Mouse (Mus musculus) liver, embryonic 11.5 days (tissue): ENCODE results near the gene Lpar2. TPM values are rescaled to one million over a fixed set of nuclear protein-coding genes. Genes with fewer than 3 reads are reported as not detected.

Source experiments
- ATAC-seq: fragments of 200-750 bp; cut with Nextera tagmentation; replicated peaks from 2 replicates; pipeline ENCODE4 v1.8.0; 2017; ENCODE audit warnings: moderate number of reproducible peaks, mild to moderate bottlenecking, moderate TSS enrichment, moderate library complexity; ENCODE audit not compliant: low FRiP score
- DNase-seq: peaks from one replicate; pipeline ENCODE4 v3.0.0-alpha.2; 2017; ENCODE audit warnings: low spot score
- H3K27ac ChIP-seq: fragments of 300-500 bp; sonication (generic); 2 replicates; pipeline ENCODE4 v1.5.1; 2014; ENCODE audit warnings: mild to moderate bottlenecking, low read depth, low read length, control low read depth
- H3K27me3 ChIP-seq: fragments of 300-500 bp; sonication (generic); replicated peaks from 2 replicates; pipeline ENCODE4 v1.6.1; 2014; ENCODE audit warnings: low read length, mixed read lengths; ENCODE audit not compliant: control insufficient read depth, insufficient read depth
- H3K36me3 ChIP-seq: fragments of 300-500 bp; sonication (generic); 2 replicates; pipeline ENCODE4 v1.6.1; 2014; ENCODE audit warnings: mild to moderate bottlenecking, low read length, moderate library complexity, mixed read lengths; ENCODE audit not compliant: control insufficient read depth, insufficient read depth
- H3K4me1 ChIP-seq: fragments of 300-500 bp; sonication (generic); replicated peaks from 2 replicates; pipeline ENCODE4 v1.6.1; 2014; ENCODE audit warnings: low read length, mixed read lengths; ENCODE audit not compliant: control insufficient read depth, insufficient read depth
- H3K4me2 ChIP-seq: fragments of 300-500 bp; sonication (generic); 2 replicates; pipeline ENCODE4 v1.6.1; 2014; ENCODE audit warnings: mild to moderate bottlenecking, control low read depth, moderate library complexity
- H3K4me3 ChIP-seq: fragments of 300-500 bp; sonication (generic); 2 replicates; pipeline ENCODE4 v1.5.1; 2014; ENCODE audit warnings: low read depth, low read length, control low read depth
- H3K9ac ChIP-seq: fragments of 300-500 bp; sonication (generic); 2 replicates; pipeline ENCODE4 v1.6.1; 2014; ENCODE audit warnings: low read depth, low read length, control low read depth
- H3K9me3 ChIP-seq: fragments of 300-500 bp; sonication (generic); 2 replicates; pipeline ENCODE4 v1.6.1; 2016; ENCODE audit warnings: low read length, inconsistent platforms, mixed read lengths; ENCODE audit not compliant: control insufficient read depth
- WGBS: fragments of 180-500 bp; shearing (Covaris S2); extraction: QIAGEN DNeasy Blood & Tissue Kit; methylation state at CpG from one replicate; pipeline ENCODE4 v1.1.7; 2014; 5-methylcytosine and 5-hydroxymethylcytosine counted together
- polyA plus RNA-seq: library from polyadenylated mRNA; unstranded; fragments of >200 nt; fragmentation: Nextera tagmentation; extraction: Ambion mirVana; gene quantifications from 2 replicates; pipeline ENCODE4 v1.2.1, GENCODE M21; 2014

The Lpar2 gene
- polyA plus RNA-seq, result 0.44 and 0.49 TPM in 2 replicates

GRCm38 (mm10) chr8:69822386-69823191 is at the start of gene Lpar2:
Gene Lpar2, plus strand, starts transcription at chr8:69822429.
- Histone ChIP-seq H3K9me3 (no peaks in the 10 kb centered on the region), H3K4me3 (peak within 1 kb of the TSS; percentile 59), H3K36me3 (peaks cover 5% of the 10 kb centered on the region; the same call in 1 of the 2 replicates), H3K4me1 (0 out of 2 replicates have a peak, but pooled peaks cover 4% of the 10 kb centered on the region), H3K27ac (peak within 1 kb of the TSS; percentile 22; the same call in 1 of the 2 replicates), H3K4me2 (peak within 1 kb of the TSS; percentile 82), H3K9ac (peak within 1 kb of the TSS; percentile 65), H3K27me3 (no peaks in the 10 kb centered on the region)
- ATAC-seq (peak; percentile 75), DNase-seq (peak; percentile 79)
- 4% methylated on average over 34 of the region's 35 CpGs for WGBS

- peak within 1 kb of the TSS; percentile 91 for H3K4me2 ChIP-seq
- peaks cover 4% of the 10 kb centered on the region for H3K36me3 ChIP-seq
- no peaks in the 10 kb centered on the region for H3K27me3 ChIP-seq
- WGBS, result under 1% methylated on average over 41 of the region's 41 CpGs
- peak within 1 kb of the TSS; percentile 97 for H3K9ac ChIP-seq
- H3K27ac ChIP-seq, result peak within 1 kb of the TSS; percentile 99
- H3K4me1 ChIP-seq, result peaks cover 8% of the 10 kb centered on the region
- peak; percentile 99 for ATAC-seq
- no peaks in the 10 kb centered on the region for H3K9me3 ChIP-seq
- peak within 1 kb of the TSS; percentile 69 for H3K4me3 ChIP-seq
- DNase-seq, result peak; percentile 93
Observed at GRCm38 (mm10) chr8:69774503-69775148, 47.6 kb upstream of the Lpar2 start, which contains the start of gene Gm20422. Gene Gm20422, minus strand, starts transcription at chr8:69774886.

- no peak for ATAC-seq
- Histone ChIP-seq H3K4me1 (peaks cover 8% of the 10 kb centered on the region), H3K36me3 (peaks cover 2% of the 10 kb centered on the region), H3K4me3 (peak overlapping the region; percentile 69), H3K9me3 (no peaks in the 10 kb centered on the region), H3K9ac (peak overlapping the region; percentile 97; the same call in 1 of the 2 replicates), H3K27ac (peak overlapping the region; percentile 99; the same call in 1 of the 2 replicates), H3K27me3 (no peaks in the 10 kb centered on the region), H3K4me2 (peak overlapping the region; percentile 63)
- WGBS, result 50% methylated on average over 2 of the region's 2 CpGs
- no peak for DNase-seq
Observed at GRCm38 (mm10) chr8:69775149-69775534, 47.1 kb upstream of the Lpar2 start.

GRCm38 (mm10) chr8:69777111-69777510 is 45.1 kb upstream of the Lpar2 start:
- ATAC-seq (no peak), DNase-seq (no peak)
- H3K27me3 ChIP-seq, result no peaks in the 10 kb centered on the region
- peaks cover 8% of the 10 kb centered on the region for H3K4me1 ChIP-seq
- H3K9me3 ChIP-seq, result no peaks in the 10 kb centered on the region
- no peaks in the 10 kb centered on the region for H3K36me3 ChIP-seq
- H3K4me2 ChIP-seq, result no peak overlapping the region
- H3K4me3 ChIP-seq, result no peak overlapping the region
- H3K9ac ChIP-seq, result no peak overlapping the region
- WGBS, result 67% methylated on average over 11 of the region's 12 CpGs
- H3K27ac ChIP-seq, result no peak overlapping the region

GRCm38 (mm10) chr8:69789105-69789504 is 33.1 kb upstream of the Lpar2 start:
- no peak overlapping the region for H3K27ac ChIP-seq
- no peak overlapping the region for H3K9ac ChIP-seq
- peaks cover 22% of the 10 kb centered on the region for H3K4me1 ChIP-seq
- H3K36me3 ChIP-seq, result peaks cover 5% of the 10 kb centered on the region; the same call in 1 of the 2 replicates
- H3K27me3 ChIP-seq, result no peaks in the 10 kb centered on the region
- DNase-seq, result no peak
- peak; percentile 37; the same call in 1 of the 2 replicates for ATAC-seq
- H3K9me3 ChIP-seq, result no peaks in the 10 kb centered on the region
- H3K4me2 ChIP-seq, result peak overlapping the region; percentile 33
- no peak overlapping the region for H3K4me3 ChIP-seq
- WGBS, result 56% methylated on average over 5 of the region's 5 CpGs

- 63% methylated on average over 5 of the region's 5 CpGs for WGBS
- Histone ChIP-seq H3K4me2 (peak overlapping the region; percentile 85), H3K4me3 (peak overlapping the region; percentile 74), H3K36me3 (peaks cover 9% of the 10 kb centered on the region; the same call in 1 of the 2 replicates), H3K9me3 (no peaks in the 10 kb centered on the region), H3K9ac (peak overlapping the region; percentile 85), H3K27ac (peak overlapping the region; percentile 91), H3K4me1 (peaks cover 22% of the 10 kb centered on the region), H3K27me3 (no peaks in the 10 kb centered on the region)
- DNase-seq, result no peak
- ATAC-seq, result no peak
Observed at GRCm38 (mm10) chr8:69789731-69790130, 32.5 kb upstream of the Lpar2 start.

GRCm38 (mm10) chr8:69790364-69790763 is 31.9 kb upstream of the Lpar2 start:
- peak overlapping the region; percentile 91 for H3K27ac ChIP-seq
- H3K4me1 ChIP-seq, result peaks cover 22% of the 10 kb centered on the region
- H3K4me3 ChIP-seq, result peak overlapping the region; percentile 74
- DNase-seq (no peak), ATAC-seq (peak; percentile 12; the same call in 1 of the 2 replicates)
- H3K9ac ChIP-seq, result peak overlapping the region; percentile 85
- H3K27me3 ChIP-seq, result no peaks in the 10 kb centered on the region
- peak overlapping the region; percentile 85 for H3K4me2 ChIP-seq
- H3K36me3 ChIP-seq, result peaks cover 14% of the 10 kb centered on the region
- WGBS, result 22% methylated on average over 11 of the region's 11 CpGs
- H3K9me3 ChIP-seq, result no peaks in the 10 kb centered on the region

GRCm38 (mm10) chr8:69790773-69791367 is 31.4 kb upstream of the Lpar2 start, which contains the start of the genes Atp13a1 and Zfp866:
Gene Atp13a1, plus strand, starts transcription at chr8:69791163.
Gene Zfp866, minus strand, starts transcription at chr8:69791178.
- Histone ChIP-seq H3K4me3 (peak within 1 kb of the TSS; percentile 74), H3K27me3 (no peaks in the 10 kb centered on the region), H3K4me1 (peaks cover 22% of the 10 kb centered on the region), H3K27ac (peak within 1 kb of the TSS; percentile 91), H3K9ac (peak within 1 kb of the TSS; percentile 85), H3K36me3 (peaks cover 19% of the 10 kb centered on the region), H3K4me2 (peak within 1 kb of the TSS; percentile 85), H3K9me3 (no peaks in the 10 kb centered on the region)
- 0% methylated on average over 38 of the region's 38 CpGs for WGBS
- ATAC-seq (peak; percentile 93), DNase-seq (peak; percentile 89)
